Mouse (Mus musculus) kidney, adult 2 months (tissue): ENCODE data around the gene Ppp1r13b.

Experiments
- CTCF ChIP-seq: fragments of 200-500 bp; conservative IDR thresholded peaks from 2 replicates; pipeline ENCODE4 v1.5.1; 2011; ENCODE audit warnings: low read depth, mild to moderate bottlenecking, control low read depth, low read length, moderate library complexity, mixed read lengths; ENCODE audit not compliant: insufficient read depth, insufficient read length
- POLR2A ChIP-seq: fragments of 200-500 bp; IDR thresholded peaks from one replicate; pipeline ENCODE4 v1.6.1; 2011; ENCODE audit warnings: low read depth, low read length, control low read depth

- TF ChIP-seq CTCF (no peak), POLR2A (no peak)
Measured at GRCm38 (mm10) chr12:111794102-111794501, 113.8 kb downstream of the Ppp1r13b start.
